Mouse (Mus musculus): ENCODE data around the gene Nosip. TPM values are rescaled to one million over a fixed set of nuclear protein-coding genes. Genes with fewer than 3 reads are reported as not detected.

Gene Nosip
- polyA plus RNA-seq, 1 experiment = 165 TPM

- no peaks in the 10 kb centered on the region for H3K27me3 ChIP-seq (ENCODE audit: control insufficient read depth, insufficient read depth, low read length)
- H3K36me3 ChIP-seq (ENCODE audit: control insufficient read depth, insufficient read depth, low read length) = peaks cover 34% of the 10 kb centered on the region
- DNase-seq = no peak
- TF ChIP-seq POLR2A (IDR thresholded peaks at IDR 0.05; ENCODE audit: control insufficient read depth, extremely low read depth, insufficient read depth, low read length, poor library complexity) = no peak
- TF ChIP-seq CTCF (IDR thresholded peaks at IDR 0.05; ENCODE audit: borderline replicate concordance, control insufficient read depth, extremely low read depth, insufficient read depth, low read length, poor library complexity) = no peak
- WGBS = 57% methylated on average over 21 of the region's 21 CpGs
- peaks cover 42% of the 10 kb centered on the region for H3K4me1 ChIP-seq (replicated peaks; ENCODE audit: control insufficient read depth, insufficient read depth, low read length)
- peak overlapping the region; percentile 28 for H3K4me3 ChIP-seq (ENCODE audit: control insufficient read depth, insufficient read depth, low read length)
- peak overlapping the region; percentile 37 for H3K27ac ChIP-seq (ENCODE audit: control insufficient read depth, insufficient read depth, low read length)
Measured at GRCm38 (mm10) chr7:45126844-45127699, 64.8 kb downstream of the Nosip start.

Other genes starting within 250 kb of the Nosip start
- 189 and 223 TPM in 2 replicates for gene Nup62, start 246.3 kb upstream of the Nosip start, polyA plus RNA-seq (2012; rRNA removed)
- gene Il4i1, start 246.0 kb upstream of the Nosip start, polyA plus RNA-seq (2012; rRNA removed) = 71.7 and 74.4 TPM in 2 replicates
- gene Atf5, start 245.8 kb upstream of the Nosip start, polyA plus RNA-seq (2012; rRNA removed) = 76.5 and 102 TPM in 2 replicates
- gene Akt1s1, start 213.4 kb upstream of the Nosip start, polyA plus RNA-seq (2012; rRNA removed) = 91.4 and 120 TPM in 2 replicates
- gene Tbc1d17, start 213.3 kb upstream of the Nosip start, polyA plus RNA-seq (2012; rRNA removed) = 138 and 151 TPM in 2 replicates
- gene Pnkp, start 205.3 kb upstream of the Nosip start, polyA plus RNA-seq (2012; rRNA removed) = 110 and 135 TPM in 2 replicates
- 316 and 338 TPM in 2 replicates for gene Ptov1, start 192.6 kb upstream of the Nosip start, polyA plus RNA-seq (2012; rRNA removed)
- 220 and 266 TPM in 2 replicates for gene Med25, start 169.7 kb upstream of the Nosip start, polyA plus RNA-seq (2012; rRNA removed)
- gene Fuz, start 166.3 kb upstream of the Nosip start, polyA plus RNA-seq (2012; rRNA removed) = 60.9 and 73.3 TPM in 2 replicates
- gene Ap2a1, start 132.9 kb upstream of the Nosip start, polyA plus RNA-seq (2012; rRNA removed) = 133 and 147 TPM in 2 replicates
- 0.29 and 1.0 TPM in 2 replicates for gene Tsks, start 119.2 kb upstream of the Nosip start, polyA plus RNA-seq (2012; rRNA removed)
- gene Cpt1c, start 87.6 kb upstream of the Nosip start, polyA plus RNA-seq (2012; rRNA removed) = 4.4 and 6.8 TPM in 2 replicates
- gene Prmt1, start 75.9 kb upstream of the Nosip start, polyA plus RNA-seq (2012; rRNA removed) = 242 and 260 TPM in 2 replicates
- gene Irf3, start 64.8 kb upstream of the Nosip start, polyA plus RNA-seq (2012; rRNA removed) = 227 and 277 TPM in 2 replicates
- gene Bcl2l12, start 63.7 kb upstream of the Nosip start, polyA plus RNA-seq (2012; rRNA removed) = 85.6 and 87.4 TPM in 2 replicates
- 118 and 131 TPM in 2 replicates for gene Scaf1, start 46.1 kb upstream of the Nosip start, polyA plus RNA-seq (2012; rRNA removed)
- gene Rras, start 44.5 kb upstream of the Nosip start, polyA plus RNA-seq (2012; rRNA removed) = 41.7 and 62.3 TPM in 2 replicates
- gene Prr12, start 9.5 kb upstream of the Nosip start, polyA plus RNA-seq (2012; rRNA removed) = 32.7 and 43.5 TPM in 2 replicates
- 32.4 and 40.5 TPM in 2 replicates for gene Prrg2, start 248 bp downstream of the Nosip start, polyA plus RNA-seq (2012; rRNA removed)
- 22.2 and 34.9 TPM in 2 replicates for gene Rcn3, start 29.8 kb downstream of the Nosip start, polyA plus RNA-seq (2012; rRNA removed)
- gene Fcgrt, start 41.4 kb downstream of the Nosip start, polyA plus RNA-seq (2012; rRNA removed) = 30.8 and 38.9 TPM in 2 replicates
- gene Rps11, start 62.0 kb downstream of the Nosip start, polyA plus RNA-seq (2012; rRNA removed) = 343 and 363 TPM in 2 replicates
- 4,999 and 5,006 TPM in 2 replicates for gene Rpl13a, start 66.3 kb downstream of the Nosip start, polyA plus RNA-seq (2012; rRNA removed)
- gene Gm45713, start 73.8 kb downstream of the Nosip start, polyA plus RNA-seq (2012; rRNA removed) = 0.27 and 0.91 TPM in 2 replicates
- gene Flt3l, start 74.0 kb downstream of the Nosip start, polyA plus RNA-seq (2012; rRNA removed) = 177 and 207 TPM in 2 replicates
- 72.5 and 78.7 TPM in 2 replicates for gene Pih1d1, start 91.9 kb downstream of the Nosip start, polyA plus RNA-seq (2012; rRNA removed)
- gene Aldh16a1, start 92.2 kb downstream of the Nosip start, polyA plus RNA-seq (2012; rRNA removed) = 97.2 and 101 TPM in 2 replicates
- gene Slc17a7, start 101.5 kb downstream of the Nosip start, polyA plus RNA-seq (2012; rRNA removed) = 1.2 and 2.0 TPM in 2 replicates
- gene Gfy, start 117.1 kb downstream of the Nosip start, polyA plus RNA-seq (2012; rRNA removed) = 0.09 and 0.11 TPM in 2 replicates
- gene Pth2, start 118.6 kb downstream of the Nosip start, polyA plus RNA-seq (2012; rRNA removed) = not detected in 2 replicates
- gene Ccdc155, start 142.5 kb downstream of the Nosip start, polyA plus RNA-seq (2012; rRNA removed) = 0.32 and 0.37 TPM in 2 replicates
- gene Dkkl1, start 149.7 kb downstream of the Nosip start, polyA plus RNA-seq (2012; rRNA removed) = 3.0 and 3.5 TPM in 2 replicates
- gene Tead2, start 153.3 kb downstream of the Nosip start, polyA plus RNA-seq (2012; rRNA removed) = 5.0 and 8.5 TPM in 2 replicates
- gene Cd37, start 176.7 kb downstream of the Nosip start, polyA plus RNA-seq (2012; rRNA removed) = 412 and 423 TPM in 2 replicates
- gene Slc6a16, start 178.7 kb downstream of the Nosip start, polyA plus RNA-seq (2012; rRNA removed) = 0.30 and 0.37 TPM in 2 replicates
- gene Slc6a21, start 215.1 kb downstream of the Nosip start, polyA plus RNA-seq (2012; rRNA removed) = 0.50 TPM in 1 of 2 replicates, not detected in the other